Mouse (Mus musculus) urinary bladder, postnatal 10 days (tissue): Measurements from ENCODE around the gene Fgfr3.

Experiments
- DNase-seq: peaks from one replicate; pipeline ENCODE4 v3.0.0; 2022; ENCODE audit warnings: low spot score

Gene Fgfr3

GRCm38 (mm10) chr5:33721541-33722265, at the start of gene Fgfr3:
TSS of gene Fgfr3 (plus strand) at chr5:33721674.
- no peak for DNase-seq

GRCm38 (mm10) chr5:33674439-33674838, 47.0 kb upstream of the Fgfr3 start:
- no peak for DNase-seq

- DNase-seq = no peak
Observed at GRCm38 (mm10) chr5:33675964-33676363, 45.5 kb upstream of the Fgfr3 start.

GRCm38 (mm10) chr5:33678244-33678643, 43.2 kb upstream of the Fgfr3 start:
- no peak for DNase-seq

GRCm38 (mm10) chr5:33681044-33681443, 40.4 kb upstream of the Fgfr3 start:
- no peak for DNase-seq

- DNase-seq = no peak
Observed at GRCm38 (mm10) chr5:33681611-33682388, 39.7 kb upstream of the Fgfr3 start.

GRCm38 (mm10) chr5:33682963-33683362, 38.5 kb upstream of the Fgfr3 start:
- DNase-seq = no peak

GRCm38 (mm10) chr5:33683897-33684652, 37.4 kb upstream of the Fgfr3 start:
- DNase-seq = no peak

GRCm38 (mm10) chr5:33684932-33685331, 36.5 kb upstream of the Fgfr3 start:
- no peak for DNase-seq

- no peak for DNase-seq
Observed at GRCm38 (mm10) chr5:33687142-33687541, 34.3 kb upstream of the Fgfr3 start.

- no peak for DNase-seq
Observed at GRCm38 (mm10) chr5:33688278-33689220, 32.9 kb upstream of the Fgfr3 start.

GRCm38 (mm10) chr5:33689221-33689844, 32.1 kb upstream of the Fgfr3 start:
- no peak for DNase-seq

- DNase-seq = no peak
Observed at GRCm38 (mm10) chr5:33689852-33690645, 31.4 kb upstream of the Fgfr3 start.

GRCm38 (mm10) chr5:33692393-33692792, 29.1 kb upstream of the Fgfr3 start:
- no peak for DNase-seq

- DNase-seq = no peak
Observed at GRCm38 (mm10) chr5:33694461-33694847, 27.0 kb upstream of the Fgfr3 start.

GRCm38 (mm10) chr5:33694848-33695717, 26.4 kb upstream of the Fgfr3 start:
- no peak for DNase-seq

- DNase-seq = no peak
Observed at GRCm38 (mm10) chr5:33695718-33696121, 25.8 kb upstream of the Fgfr3 start.

- DNase-seq = no peak
Observed at GRCm38 (mm10) chr5:33696430-33696829, 25.0 kb upstream of the Fgfr3 start.

- no peak for DNase-seq
Observed at GRCm38 (mm10) chr5:33697534-33697933, 23.9 kb upstream of the Fgfr3 start.
